Mouse (Mus musculus) neural tube, embryonic 12.5 days (tissue): ENCODE measurements around the gene Aff3. TPM values are rescaled to one million over a fixed set of nuclear protein-coding genes. Genes with fewer than 3 reads are reported as not detected.

Experiments used
- ATAC-seq: fragments of 200-750 bp; cut with Nextera tagmentation; 2 replicates; pipeline ENCODE4 v1.8.0; 2017; ENCODE audit warnings: low read depth, mild to moderate bottlenecking, moderate TSS enrichment, moderate library complexity; ENCODE audit not compliant: low FRiP score
- H3K27ac ChIP-seq: fragments of 300-500 bp; sonication (generic); 2 replicates; pipeline ENCODE4 v1.5.1; 2016
- H3K27me3 ChIP-seq: fragments of 300-500 bp; sonication (generic); replicated peaks from 2 replicates; pipeline ENCODE4 v1.6.1; 2016; ENCODE audit warnings: mild to moderate bottlenecking
- H3K36me3 ChIP-seq: fragments of 300-500 bp; sonication (generic); 2 replicates; pipeline ENCODE4 v1.6.1; 2016; ENCODE audit warnings: mild to moderate bottlenecking
- H3K4me1 ChIP-seq: fragments of 300-500 bp; sonication (generic); 2 replicates; pipeline ENCODE4 v1.6.1; 2016
- H3K4me2 ChIP-seq: fragments of 300-500 bp; sonication (generic); replicated peaks from 2 replicates; pipeline ENCODE4 v1.6.1; 2016; ENCODE audit warnings: mild to moderate bottlenecking
- H3K4me3 ChIP-seq: fragments of 300-500 bp; sonication (generic); 2 replicates; pipeline ENCODE4 v1.5.1; 2016
- H3K9ac ChIP-seq: fragments of 300-500 bp; sonication (generic); 2 replicates; pipeline ENCODE4 v1.6.1; 2016; ENCODE audit warnings: mild to moderate bottlenecking
- H3K9me3 ChIP-seq: fragments of 300-500 bp; sonication (generic); 2 replicates; pipeline ENCODE4 v1.6.1; 2016; ENCODE audit warnings: mild to moderate bottlenecking
- WGBS: fragments of 180-500 bp; shearing (Covaris S2); methylation state at CpG from one replicate; pipeline ENCODE4 v1.1.7; 2016; 5-methylcytosine and 5-hydroxymethylcytosine counted together
- polyA plus RNA-seq: library from polyadenylated mRNA; unstranded; fragments of >200 nt; fragmentation: Nextera tagmentation; extraction: Ambion mirVana; gene quantifications from 2 replicates; pipeline ENCODE4 v1.2.1, GENCODE M21; 2016

Aff3 gene
- polyA plus RNA-seq, 1 experiment from 2014 or later: 37.7 TPM

- Histone ChIP-seq H3K4me3 (no peak overlapping the region), H3K4me2 (no peak overlapping the region), H3K4me1 (no peaks in the 10 kb centered on the region), H3K9me3 (no peaks in the 10 kb centered on the region), H3K27me3 (no peaks in the 10 kb centered on the region; the same call in 1 of the 2 replicates), H3K36me3 (peaks cover 20% of the 10 kb centered on the region), H3K27ac (no peak overlapping the region), H3K9ac (no peak overlapping the region)
- 82% methylated on average over 5 of the region's 5 CpGs for WGBS
- ATAC-seq: no peak
Measured at GRCm38 (mm10) chr1:38212386-38212785, 452.4 kb downstream of the Aff3 start.

- 78% methylated on average over 10 of the region's 10 CpGs for WGBS
- Histone ChIP-seq H3K27ac (no peak overlapping the region), H3K4me1 (peaks cover 33% of the 10 kb centered on the region), H3K36me3 (peaks cover 6% of the 10 kb centered on the region; the same call in 1 of the 2 replicates), H3K9ac (no peak overlapping the region), H3K4me2 (no peak overlapping the region), H3K9me3 (no peaks in the 10 kb centered on the region), H3K4me3 (no peak overlapping the region), H3K27me3 (no peaks in the 10 kb centered on the region)
- ATAC-seq: no peak
Measured at GRCm38 (mm10) chr1:38202475-38203183, 462.1 kb downstream of the Aff3 start.

GRCm38 (mm10) chr1:38201796-38202195 is 463.0 kb downstream of the Aff3 start:
- WGBS: 89% methylated on average over 3 of the region's 3 CpGs
- Histone ChIP-seq H3K4me3 (no peak overlapping the region), H3K9ac (no peak overlapping the region), H3K4me1 (peaks cover 39% of the 10 kb centered on the region), H3K4me2 (no peak overlapping the region), H3K36me3 (no peaks in the 10 kb centered on the region; the same call in 1 of the 2 replicates), H3K27me3 (no peaks in the 10 kb centered on the region), H3K27ac (no peak overlapping the region), H3K9me3 (no peaks in the 10 kb centered on the region)
- ATAC-seq: no peak

GRCm38 (mm10) chr1:38199669-38200635 is 464.8 kb downstream of the Aff3 start:
- WGBS: 37% methylated on average over 17 of the region's 17 CpGs
- 0 out of 2 replicates have a peak, but pooled peaks have one; percentile 13 for ATAC-seq
- Histone ChIP-seq H3K36me3 (no peaks in the 10 kb centered on the region), H3K4me3 (no peak overlapping the region), H3K9me3 (no peaks in the 10 kb centered on the region), H3K27ac (peak overlapping the region; percentile 57; the same call in 1 of the 2 replicates), H3K9ac (no peak overlapping the region), H3K4me2 (peak overlapping the region; percentile 20; the same call in 1 of the 2 replicates), H3K4me1 (peaks cover 40% of the 10 kb centered on the region), H3K27me3 (no peaks in the 10 kb centered on the region)

GRCm38 (mm10) chr1:38198393-38199029 is 466.2 kb downstream of the Aff3 start:
- WGBS: 25% methylated on average over 15 of the region's 15 CpGs
- H3K9me3 ChIP-seq: no peaks in the 10 kb centered on the region
- 0 out of 2 replicates have a peak overlapping the region, but pooled peaks have one; percentile 21 for H3K9ac ChIP-seq
- H3K36me3 ChIP-seq: no peaks in the 10 kb centered on the region
- H3K4me3 ChIP-seq: no peak overlapping the region
- ATAC-seq: peak; percentile 49
- no peaks in the 10 kb centered on the region for H3K27me3 ChIP-seq
- H3K4me1 ChIP-seq: peaks cover 40% of the 10 kb centered on the region
- H3K27ac ChIP-seq: peak overlapping the region; percentile 37; the same call in 1 of the 2 replicates
- peak overlapping the region; percentile 36 for H3K4me2 ChIP-seq

GRCm38 (mm10) chr1:38197145-38197682 is 467.5 kb downstream of the Aff3 start:
- Histone ChIP-seq H3K36me3 (no peaks in the 10 kb centered on the region), H3K9me3 (no peaks in the 10 kb centered on the region), H3K4me2 (no peak overlapping the region), H3K27ac (no peak overlapping the region), H3K4me3 (no peak overlapping the region), H3K27me3 (no peaks in the 10 kb centered on the region), H3K9ac (no peak overlapping the region), H3K4me1 (peaks cover 40% of the 10 kb centered on the region)
- ATAC-seq: no peak
- 52% methylated on average over 8 of the region's 8 CpGs for WGBS

GRCm38 (mm10) chr1:38195721-38196120 is 469.0 kb downstream of the Aff3 start:
- H3K9ac ChIP-seq: no peak overlapping the region
- H3K9me3 ChIP-seq: no peaks in the 10 kb centered on the region
- no peak overlapping the region for H3K4me2 ChIP-seq
- 0 out of 2 replicates have a peak, but pooled peaks cover 3% of the 10 kb centered on the region for H3K36me3 ChIP-seq
- H3K27me3 ChIP-seq: no peaks in the 10 kb centered on the region
- H3K27ac ChIP-seq: no peak overlapping the region
- WGBS: 95% methylated on average over 3 of the region's 3 CpGs
- ATAC-seq: no peak
- H3K4me1 ChIP-seq: peaks cover 44% of the 10 kb centered on the region
- no peak overlapping the region for H3K4me3 ChIP-seq

- Histone ChIP-seq H3K9me3 (no peaks in the 10 kb centered on the region), H3K27me3 (no peaks in the 10 kb centered on the region)
- 68% methylated on average over 5 of the region's 5 CpGs for WGBS
Measured at GRCm38 (mm10) chr1:38186227-38186545, 478.6 kb downstream of the Aff3 start.

GRCm38 (mm10) chr1:38185517-38186226 is 479.1 kb downstream of the Aff3 start:
- 44% methylated on average over 17 of the region's 17 CpGs for WGBS
- H3K27me3 ChIP-seq: no peaks in the 10 kb centered on the region
- peak; percentile 80 for ATAC-seq
- no peak overlapping the region for H3K9ac ChIP-seq
- no peaks in the 10 kb centered on the region for H3K4me1 ChIP-seq
- H3K27ac ChIP-seq: no peak overlapping the region
- H3K36me3 ChIP-seq: peaks cover 23% of the 10 kb centered on the region
- no peak overlapping the region for H3K4me2 ChIP-seq
- H3K4me3 ChIP-seq: no peak overlapping the region
- H3K9me3 ChIP-seq: no peaks in the 10 kb centered on the region

More at GRCm38 (mm10) chr1:38186227-38186545, 478.6 kb downstream of the Aff3 start:
- Histone ChIP-seq H3K4me3 (no peak overlapping the region), H3K4me1 (no peaks in the 10 kb centered on the region), H3K36me3 (peaks cover 21% of the 10 kb centered on the region), H3K4me2 (no peak overlapping the region), H3K9ac (no peak overlapping the region), H3K27ac (no peak overlapping the region)
- ATAC-seq: peak; percentile 61; the same call in 1 of the 2 replicates

GRCm38 (mm10) chr1:38181020-38181550 is 483.7 kb downstream of the Aff3 start:
- Histone ChIP-seq H3K4me2 (no peak overlapping the region), H3K9me3 (no peaks in the 10 kb centered on the region), H3K27ac (no peak overlapping the region), H3K36me3 (peaks cover 41% of the 10 kb centered on the region), H3K4me3 (no peak overlapping the region), H3K27me3 (no peaks in the 10 kb centered on the region), H3K9ac (no peak overlapping the region), H3K4me1 (no peaks in the 10 kb centered on the region)
- 86% methylated on average over 15 of the region's 15 CpGs for WGBS
- ATAC-seq: no peak

- no peak overlapping the region for H3K4me3 ChIP-seq
- WGBS: 92% methylated on average over 8 of the region's 8 CpGs
- H3K4me1 ChIP-seq: no peaks in the 10 kb centered on the region
- ATAC-seq: no peak
- H3K27me3 ChIP-seq: no peaks in the 10 kb centered on the region
- H3K4me2 ChIP-seq: no peak overlapping the region
- H3K36me3 ChIP-seq: peaks cover 37% of the 10 kb centered on the region
- H3K27ac ChIP-seq: no peak overlapping the region
- no peaks in the 10 kb centered on the region for H3K9me3 ChIP-seq
- no peak overlapping the region for H3K9ac ChIP-seq
Measured at GRCm38 (mm10) chr1:38178929-38179328, 485.8 kb downstream of the Aff3 start.
